Mouse (Mus musculus) stomach, postnatal 0 days (tissue): ENCODE results near the gene Ephb6.

ENCODE experiments used
- CTCF ChIP-seq: IDR thresholded peaks from 2 replicates; pipeline ENCODE4 v1.5.1; 2016; ENCODE audit warnings: antibody characterized with exemption, low read depth, mild to moderate bottlenecking, moderate library complexity
- EP300 ChIP-seq: optimal IDR thresholded peaks from 2 replicates; pipeline ENCODE3; 2016; ENCODE audit warnings: antibody characterized with exemption

DNA sequence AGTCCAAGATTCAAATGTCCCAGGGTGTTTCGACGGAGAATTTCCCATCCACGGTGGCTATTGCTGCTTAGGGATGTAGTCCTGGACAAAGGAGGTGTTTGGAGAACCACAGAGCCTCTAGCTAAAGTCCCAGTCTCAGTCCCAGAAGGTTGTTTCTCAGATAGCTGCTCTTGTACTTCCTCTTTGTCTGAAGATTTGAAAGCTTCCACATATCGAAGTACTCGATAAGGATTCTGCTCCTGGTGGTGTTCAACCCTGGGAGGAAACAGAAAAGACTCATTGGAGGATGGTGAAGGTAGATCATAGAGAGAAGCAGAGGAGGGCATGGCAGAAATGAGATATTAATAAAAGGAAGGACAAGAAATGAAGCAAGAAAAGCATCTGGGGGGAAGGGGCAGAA lies 47.9 kb downstream of the Ephb6 start:
- TF ChIP-seq EP300 (no peak), CTCF (no peak)
